ENCODE assay signal across 9 mouse cellular contexts in genomic region chrX:157601450-157601849, GRCm38 (mm10). TPM values are rescaled to one million over a fixed set of nuclear protein-coding genes. Genes with fewer than 3 reads are reported as not detected.
DNase-seq lines count a peak whose midpoint lies in the region; ATAC-seq and TF ChIP-seq lines count a peak whose summit lies in the region.
"Had no signal": no experiment of that assay in that cellular context is flagged by ENCODE, and none has a peak within 500 bp of the region (broad histone marks: within the 10 kb centered on the region; RNA-seq: fewer than 3 reads in every experiment).

No protein-coding gene starts in this region.

- DNase-seq in liver, embryonic 14.5 days (ENCODE audit: low read depth in 3 of 3, low spot score in 3 of 3), result no peak
- DNase-seq in liver, embryonic 11.5 days (ENCODE audit: low spot score), result no peak
- DNase-seq in embryo, embryonic 10 days (ENCODE audit: low spot score), result peak; percentile 67
- peak; percentile 42 for DNase-seq in lung, postnatal 0 days (ENCODE audit: low spot score)
- DNase-seq in urinary bladder, postnatal 25 days (ENCODE audit: low spot score), result no peak

- H3K4me2 ChIP-seq in forebrain, embryonic 16.5 days (ENCODE audit: low read length), result no peak overlapping the region
- H3K4me2 ChIP-seq in forebrain, embryonic 12.5 days, result no peak overlapping the region
- H3K4me2 ChIP-seq in liver, embryonic 14.5 days (ENCODE audit: low read depth), result no peak overlapping the region
- no peak overlapping the region for H3K4me2 ChIP-seq in liver, embryonic 11.5 days
- no peak overlapping the region for H3K4me2 ChIP-seq in lung, postnatal 0 days (replicated peaks; ENCODE audit: low read depth, low read length)
- H3K4me2 ChIP-seq in intestine, embryonic 15.5 days (replicated peaks), result no peak overlapping the region

- 0 out of 2 replicates have a peak, but pooled peaks have one; percentile 21 for TF ChIP-seq CTCF in liver, embryonic 14.5 days (IDR thresholded peaks at IDR 0.05; ENCODE audit: low read depth)
- peak; percentile 65 for TF ChIP-seq CTCF in lung, postnatal 0 days (IDR thresholded peaks at IDR 0.05)

- H3K9me3 ChIP-seq in forebrain, embryonic 16.5 days (ENCODE audit: control insufficient read depth, low read length), result no peaks in the 10 kb centered on the region
- H3K9me3 ChIP-seq in forebrain, embryonic 12.5 days, result no peaks in the 10 kb centered on the region
- H3K9me3 ChIP-seq in liver, embryonic 14.5 days (ENCODE audit: control insufficient read depth, low read length), result no peaks in the 10 kb centered on the region
- no peaks in the 10 kb centered on the region for H3K9me3 ChIP-seq in liver, embryonic 11.5 days (ENCODE audit: control insufficient read depth, low read length)
- no peaks in the 10 kb centered on the region for H3K9me3 ChIP-seq in lung, postnatal 0 days (ENCODE audit: low read length)
- no peaks in the 10 kb centered on the region for H3K9me3 ChIP-seq in intestine, embryonic 15.5 days

- H3K9ac ChIP-seq in forebrain, embryonic 16.5 days (replicated peaks; ENCODE audit: low read depth, low read length), result no peak overlapping the region
- no peak overlapping the region for H3K9ac ChIP-seq in forebrain, embryonic 12.5 days
- H3K9ac ChIP-seq in liver, embryonic 14.5 days (replicated peaks), result no peak overlapping the region
- H3K9ac ChIP-seq in liver, embryonic 11.5 days (ENCODE audit: low read depth, low read length), result no peak overlapping the region
- H3K9ac ChIP-seq in lung, postnatal 0 days (replicated peaks; ENCODE audit: low read depth), result no peak overlapping the region
- H3K9ac ChIP-seq in intestine, embryonic 15.5 days, result no peak overlapping the region

- TF ChIP-seq EP300 in liver, embryonic 14.5 days (IDR thresholded peaks at IDR 0.05; ENCODE audit: low read depth), result no peak
- TF ChIP-seq EP300 in lung, postnatal 0 days (IDR thresholded peaks at IDR 0.05), result no peak

- 19% methylated on average over 3 of the region's 3 CpGs for WGBS in forebrain, embryonic 16.5 days
- 12% methylated on average over 3 of the region's 3 CpGs for WGBS in forebrain, embryonic 12.5 days
- 12% methylated on average over 3 of the region's 3 CpGs for WGBS in liver, embryonic 14.5 days (ENCODE audit: insufficient replicate concordance)
- 24% methylated on average over 3 of the region's 3 CpGs for WGBS in liver, embryonic 11.5 days
- 11% methylated on average over 3 of the region's 3 CpGs for WGBS in lung, postnatal 0 days
- 13% methylated on average over 3 of the region's 3 CpGs for WGBS in intestine, embryonic 15.5 days

- H3K27me3 ChIP-seq in forebrain, embryonic 16.5 days (replicated peaks; ENCODE audit: control insufficient read depth, insufficient read depth, low read length), result no peaks in the 10 kb centered on the region
- no peaks in the 10 kb centered on the region for H3K27me3 ChIP-seq in forebrain, embryonic 12.5 days
- H3K27me3 ChIP-seq in liver, embryonic 14.5 days (ENCODE audit: control insufficient read depth, insufficient read depth, low read length), result no peaks in the 10 kb centered on the region
- no peaks in the 10 kb centered on the region; the same call in 1 of the 2 replicates for H3K27me3 ChIP-seq in liver, embryonic 11.5 days (replicated peaks; ENCODE audit: control insufficient read depth, insufficient read depth, low read length)
- H3K27me3 ChIP-seq in lung, postnatal 0 days (replicated peaks; ENCODE audit: insufficient read depth, low read length), result no peaks in the 10 kb centered on the region
- H3K27me3 ChIP-seq in intestine, embryonic 15.5 days (replicated peaks), result no peaks in the 10 kb centered on the region

- ATAC-seq in forebrain, embryonic 16.5 days, result 0 out of 2 replicates have a peak, but pooled peaks have one; percentile 32
- ATAC-seq in forebrain, embryonic 12.5 days (ENCODE audit: low FRiP score), result no peak
- ATAC-seq in liver, embryonic 14.5 days (ENCODE audit: insufficient read depth), result no peak
- no peak for ATAC-seq in liver, embryonic 11.5 days (replicated peaks; ENCODE audit: low FRiP score)
- no peak for ATAC-seq in lung, postnatal 0 days
- no peak for ATAC-seq in intestine, embryonic 15.5 days

- H3K4me1 ChIP-seq in forebrain, embryonic 16.5 days (replicated peaks; ENCODE audit: control insufficient read depth, insufficient read depth, low read length), result peaks cover 8% of the 10 kb centered on the region
- no peaks in the 10 kb centered on the region; the same call in 1 of the 2 replicates for H3K4me1 ChIP-seq in forebrain, embryonic 12.5 days
- H3K4me1 ChIP-seq in liver, embryonic 14.5 days (replicated peaks; ENCODE audit: control insufficient read depth in 2 of 2, insufficient read depth in 2 of 2, low read length in 1 of 2), result peaks cover 0 to 1% of the 10 kb centered on the region in 2 experiments; a peak in 2 of 4 replicates
- H3K4me1 ChIP-seq in liver, embryonic 11.5 days (replicated peaks; ENCODE audit: control insufficient read depth, insufficient read depth, low read length), result peaks cover 3% of the 10 kb centered on the region
- no peaks in the 10 kb centered on the region for H3K4me1 ChIP-seq in lung, postnatal 0 days (ENCODE audit: insufficient read depth, low read depth, low read length)
- H3K4me1 ChIP-seq in intestine, embryonic 15.5 days (replicated peaks), result no peaks in the 10 kb centered on the region

- H3K4me3 ChIP-seq in forebrain, embryonic 16.5 days (replicated peaks; ENCODE audit: low read length), result no peak overlapping the region
- no peak overlapping the region for H3K4me3 ChIP-seq in forebrain, embryonic 12.5 days (replicated peaks)
- H3K4me3 ChIP-seq in liver, embryonic 14.5 days (ENCODE audit: insufficient read depth in 1 of 2, low read depth in 2 of 2, low read length in 2 of 2), result no peak overlapping the region
- no peak overlapping the region for H3K4me3 ChIP-seq in liver, embryonic 11.5 days (ENCODE audit: low read depth, low read length)
- H3K4me3 ChIP-seq in lung, postnatal 0 days (ENCODE audit: low read depth, low read length), result no peak overlapping the region
- no peak overlapping the region for H3K4me3 ChIP-seq in intestine, embryonic 15.5 days (replicated peaks)
- H3K4me3 ChIP-seq: megakaryocyte, embryonic 14.5 days had no signal

- no peak overlapping the region for H3K27ac ChIP-seq in forebrain, embryonic 16.5 days (ENCODE audit: low read length)
- H3K27ac ChIP-seq in forebrain, embryonic 12.5 days, result no peak overlapping the region
- H3K27ac ChIP-seq in liver, embryonic 14.5 days, result no peak overlapping the region
- H3K27ac ChIP-seq in liver, embryonic 11.5 days (ENCODE audit: low read depth, low read length), result no peak overlapping the region
- no peak overlapping the region for H3K27ac ChIP-seq in lung, postnatal 0 days (ENCODE audit: low read length)
- no peak overlapping the region for H3K27ac ChIP-seq in intestine, embryonic 15.5 days

- H3K36me3 ChIP-seq in forebrain, embryonic 16.5 days (ENCODE audit: control insufficient read depth, insufficient read depth), result no peaks in the 10 kb centered on the region
- H3K36me3 ChIP-seq in forebrain, embryonic 12.5 days (replicated peaks), result no peaks in the 10 kb centered on the region
- no peaks in the 10 kb centered on the region for H3K36me3 ChIP-seq in liver, embryonic 14.5 days (replicated peaks; ENCODE audit: control insufficient read depth, insufficient read depth, low read depth)
- H3K36me3 ChIP-seq in liver, embryonic 11.5 days (ENCODE audit: control insufficient read depth, insufficient read depth, low read length), result no peaks in the 10 kb centered on the region
- no peaks in the 10 kb centered on the region for H3K36me3 ChIP-seq in lung, postnatal 0 days (ENCODE audit: insufficient read depth, low read length)
- H3K36me3 ChIP-seq in intestine, embryonic 15.5 days, result no peaks in the 10 kb centered on the region

RNA-seq across cellular contexts. Expression of gene Mbtps2, which starts 2.9 kb away (rescaled TPM):
- 34.2 and 36.2 TPM in 2 replicates for polyA plus RNA-seq in forebrain, embryonic 16.5 days (2015; fragmentation: Nextera tagmentation; extraction: Ambion mirVana)
- 25.3 and 25.4 TPM in 2 replicates for polyA plus RNA-seq in forebrain, embryonic 12.5 days (2016; fragmentation: Nextera tagmentation; extraction: Ambion mirVana)
- 6.1 and 8.5 TPM in 2 replicates for polyA plus RNA-seq in liver, embryonic 14.5 days (2012; rRNA removed)
- polyA plus RNA-seq in liver, embryonic 14.5 days (2014; fragmentation: Nextera tagmentation; extraction: Ambion mirVana), result 4.0 and 4.3 TPM in 2 replicates
- polyA plus RNA-seq in liver, embryonic 11.5 days (2014; fragmentation: Nextera tagmentation; extraction: Ambion mirVana), result 19.5 and 21.2 TPM in 2 replicates
- 8.8 and 10.8 TPM in 2 replicates for polyA plus RNA-seq in lung, postnatal 0 days (2015; fragmentation: Nextera tagmentation; extraction: Ambion mirVana)
- polyA plus RNA-seq in intestine, embryonic 15.5 days (2015; fragmentation: Nextera tagmentation; extraction: Ambion mirVana), result 19.8 and 21.4 TPM in 2 replicates

RNA-seq across cellular contexts. Expression of gene Yy2, which starts 32.7 kb away (rescaled TPM):
- polyA plus RNA-seq in forebrain, embryonic 16.5 days (2015; fragmentation: Nextera tagmentation; extraction: Ambion mirVana), result 3.1 and 3.7 TPM in 2 replicates
- 5.1 and 6.1 TPM in 2 replicates for polyA plus RNA-seq in forebrain, embryonic 12.5 days (2016; fragmentation: Nextera tagmentation; extraction: Ambion mirVana)
- polyA plus RNA-seq in liver, embryonic 14.5 days (2012; rRNA removed), result 0.25 and 0.54 TPM in 2 replicates
- 0.93 and 1.0 TPM in 2 replicates for polyA plus RNA-seq in liver, embryonic 14.5 days (2014; fragmentation: Nextera tagmentation; extraction: Ambion mirVana)
- polyA plus RNA-seq in liver, embryonic 11.5 days (2014; fragmentation: Nextera tagmentation; extraction: Ambion mirVana), result 4.1 and 4.2 TPM in 2 replicates
- 1.6 and 2.7 TPM in 2 replicates for polyA plus RNA-seq in lung, postnatal 0 days (2015; fragmentation: Nextera tagmentation; extraction: Ambion mirVana)
- polyA plus RNA-seq in intestine, embryonic 15.5 days (2015; fragmentation: Nextera tagmentation; extraction: Ambion mirVana), result 2.7 and 4.5 TPM in 2 replicates

Comparison
In these comparisons a context has a peak if more than half of its experiments do, and no peak if none do; other contexts are left out.
1. DNase-seq: peak in embryo, embryonic 10 days (single experiment) and lung, postnatal 0 days (single experiment); none in liver, embryonic 14.5 days (0 of 3), liver, embryonic 11.5 days (single experiment) and urinary bladder, postnatal 25 days (single experiment).